In the genomic region with DNA sequence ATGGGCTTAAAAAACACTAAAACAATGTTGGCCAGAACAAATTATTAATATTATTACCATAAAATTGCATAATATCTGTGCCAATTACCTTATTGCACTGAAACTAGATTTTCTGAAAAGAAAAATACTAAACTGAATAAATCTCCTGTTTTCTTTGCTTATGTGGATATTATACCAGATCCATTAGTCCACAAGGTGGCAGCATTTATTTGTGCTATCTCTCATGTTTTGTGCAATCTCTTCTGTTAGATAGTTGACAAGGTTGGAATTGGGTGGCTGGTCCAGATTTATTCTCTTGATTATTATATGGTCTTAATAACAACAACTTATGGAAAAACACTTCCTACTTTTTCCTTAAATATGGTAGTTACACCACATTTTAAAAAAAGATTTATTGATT, we compare ENCODE assay signal across 10 mouse cellular contexts. TPM values are rescaled to one million over a fixed set of nuclear protein-coding genes. Genes with fewer than 3 reads are reported as not detected.
DNase-seq lines count a peak whose midpoint lies in the region; ATAC-seq and TF ChIP-seq lines count a peak whose summit lies in the region.
"Had no signal": no experiment of that assay in that cellular context is flagged by ENCODE, and none has a peak within 500 bp of the region (broad histone marks: within the 10 kb centered on the region; RNA-seq: fewer than 3 reads in every experiment).

No protein-coding gene starts in this region.

- no peak for DNase-seq in frontal cortex, postnatal 25 days (ENCODE audit: low spot score in 2 of 2)
- DNase-seq in limb, embryonic 14.5 days (ENCODE audit: low spot score), result peak; percentile 71
- no peak for DNase-seq in limb, embryonic 10.5 days (ENCODE audit: low spot score)
- peak; percentile 10 for DNase-seq in Muller cell, postnatal 12 days (ENCODE audit: inconsistent ontology term)
- peak; percentile 55 for DNase-seq in lung, postnatal 36 days
- no peak for DNase-seq in adrenal gland, adult 8-10 months

- peaks cover 18% of the 10 kb centered on the region for H3K36me3 ChIP-seq in limb, embryonic 14.5 days (ENCODE audit: control insufficient read depth, insufficient read depth, low read length)
- H3K36me3 ChIP-seq in limb, embryonic 10.5 days, result peaks cover 47% of the 10 kb centered on the region

- no peak for TF ChIP-seq POLR2A in limb, embryonic 14.5 days (IDR thresholded peaks at IDR 0.05; ENCODE audit: borderline replicate concordance, extremely low read depth, insufficient read depth, insufficient read length)

- H3K9ac ChIP-seq in limb, embryonic 14.5 days (ENCODE audit: low read depth, low read length, severe bottlenecking), result no peak overlapping the region
- H3K9ac ChIP-seq: embryonic facial prominence, embryonic 15.5 days had no signal

- no peak overlapping the region for H3K4me3 ChIP-seq in limb, embryonic 14.5 days (replicated peaks; ENCODE audit: low read length)
- H3K4me3 ChIP-seq in limb, embryonic 10.5 days, result no peak overlapping the region
- H3K4me3 ChIP-seq: embryonic facial prominence, embryonic 15.5 days; megakaryocyte, embryonic 14.5 days had no signal

- H3K4me2 ChIP-seq in limb, embryonic 14.5 days (replicated peaks; ENCODE audit: low read depth, low read length, severe bottlenecking), result no peak overlapping the region
- H3K4me2 ChIP-seq: embryonic facial prominence, embryonic 15.5 days had no signal

- no peak overlapping the region for H3K27ac ChIP-seq in limb, embryonic 14.5 days (replicated peaks; ENCODE audit: low read depth, low read length)
- H3K27ac ChIP-seq in limb, embryonic 10.5 days, result no peak overlapping the region
- H3K27ac ChIP-seq: embryonic facial prominence, embryonic 15.5 days had no signal

- no peaks in the 10 kb centered on the region for H3K27me3 ChIP-seq in limb, embryonic 14.5 days (ENCODE audit: control insufficient read depth, insufficient read depth, low read length)
- H3K27me3 ChIP-seq in limb, embryonic 10.5 days (ENCODE audit: low read depth, poor library complexity, severe bottlenecking), result no peaks in the 10 kb centered on the region
- H3K27me3 ChIP-seq: embryonic facial prominence, embryonic 15.5 days; megakaryocyte, embryonic 14.5 days had no signal

- H3K4me1 ChIP-seq in limb, embryonic 14.5 days (ENCODE audit: control insufficient read depth, insufficient read depth, low read length), result no peaks in the 10 kb centered on the region
- no peaks in the 10 kb centered on the region for H3K4me1 ChIP-seq in limb, embryonic 10.5 days
- H3K4me1 ChIP-seq: embryonic facial prominence, embryonic 15.5 days; megakaryocyte, embryonic 14.5 days had no signal

- 0 out of 2 replicates have a peak, but pooled peaks have one; percentile 55 for ATAC-seq in frontal cortex, adult (ENCODE audit: low TSS enrichment)
- ATAC-seq in limb, embryonic 14.5 days (ENCODE audit: low FRiP score, low read depth), result no peak
- no peak for ATAC-seq in erythroid progenitor cell, adult 5-6 weeks (replicated peaks; ENCODE audit: low FRiP score, poor library complexity, severe bottlenecking)

- no peaks in the 10 kb centered on the region for H3K9me3 ChIP-seq in limb, embryonic 14.5 days (ENCODE audit: control insufficient read depth, low read length)
- no peaks in the 10 kb centered on the region for H3K9me3 ChIP-seq in limb, embryonic 10.5 days (replicated peaks)
- H3K9me3 ChIP-seq: embryonic facial prominence, embryonic 15.5 days; megakaryocyte, embryonic 14.5 days had no signal

RNA-seq across cellular contexts. Expression of gene Cop1, which starts 58.1 kb away (rescaled TPM):
- 99.1 and 112 TPM in 2 replicates for polyA plus RNA-seq in limb, embryonic 14.5 days (2012; rRNA removed)
- 115 and 138 TPM in 2 replicates for polyA plus RNA-seq in limb, embryonic 14.5 days (2014; fragmentation: Nextera tagmentation; extraction: Ambion mirVana)
- 69.1 and 69.8 TPM in 2 replicates for polyA plus RNA-seq in limb, embryonic 10.5 days (2016; fragmentation: Nextera tagmentation; extraction: Ambion mirVana)
- total RNA-seq in erythroid progenitor cell, adult 5-6 weeks (2015; ENCODE audit: low replicate concordance), result 111 and 140 TPM in 2 replicates
- total RNA-seq in erythroid progenitor cell, adult 5-6 weeks (2017; ENCODE audit: low replicate concordance), result 169 and 196 TPM in 2 replicates
- total RNA-seq in adrenal gland, adult 8-10 months (2022), result 100 to 1,000 TPM; 131 to 165 (median 145) TPM

Comparison
In these comparisons a context has a peak if more than half of its experiments do, and no peak if none do; other contexts are left out.
1. DNase-seq: peak in limb, embryonic 14.5 days (single experiment), Muller cell, postnatal 12 days (single experiment) and lung, postnatal 36 days (single experiment); none in frontal cortex, postnatal 25 days (0 of 2), limb, embryonic 10.5 days (single experiment) and adrenal gland, adult 8-10 months (single experiment).